Mouse (Mus musculus): ENCODE data around the gene Rbm4b. TPM values are rescaled to one million over a fixed set of nuclear protein-coding genes. Genes with fewer than 3 reads are reported as not detected.
"Not testable (repeated sequence)": the region's sequence is repeated elsewhere in the genome, so short reads cannot be mapped to it uniquely, and the experiment has no call there.

Rbm4b gene
- total and polyA plus RNA-seq, 2 experiments, result 7.9 to 19.9 TPM

GRCm38 (mm10) chr19:4811063-4811908 is 55.0 kb downstream of the Rbm4b start, which contains the start of the genes Gm21992 and Rbm14:
TSS of gene Gm21992 (minus strand) at chr19:4811612.
TSS of gene Rbm14 (minus strand) at chr19:4811634.
- Histone ChIP-seq H3K4me1 (ENCODE audit: control insufficient read depth, insufficient read depth, low read length) (peaks cover 17% of the 10 kb centered on the region), H3K27me3 (ENCODE audit: control insufficient read depth, insufficient read depth, low read length) (no peaks in the 10 kb centered on the region), H3K36me3 (ENCODE audit: control insufficient read depth, insufficient read depth, low read length) (no peaks in the 10 kb centered on the region), H3K9ac (ENCODE audit: low read depth, low read length) (peak within 1 kb of the TSS; percentile 82), H3K79me2 (ENCODE audit: control insufficient read depth, insufficient read depth, low read length) (peaks cover 31% of the 10 kb centered on the region; the same call in 1 of the 2 replicates), H3K27ac (replicated peaks; ENCODE audit: insufficient read depth, low read depth, low read length) (peak within 1 kb of the TSS; percentile 84), H3K4me3 (ENCODE audit: insufficient read depth, low read depth, low read length) (peak within 1 kb of the TSS; percentile 77)
- TF ChIP-seq CTCF (IDR thresholded peaks at IDR 0.05; ENCODE audit: low read depth, low read length) (no peak), POLR2A (IDR thresholded peaks at IDR 0.05; ENCODE audit: extremely low read depth, insufficient read depth, low read length) (peak; percentile 96)
- WGBS, result under 1% methylated on average over 83 of the region's 83 CpGs
- peak; percentile 95 for DNase-seq (ENCODE audit: extremely low read depth, low read depth, low spot score)

- Histone ChIP-seq H3K79me2 (ENCODE audit: control insufficient read depth, insufficient read depth, low read length) (peaks cover 29% of the 10 kb centered on the region; the same call in 1 of the 2 replicates), H3K4me3 (ENCODE audit: insufficient read depth, low read depth, low read length) (peak overlapping the region; percentile 77), H3K27me3 (ENCODE audit: control insufficient read depth, insufficient read depth, low read length) (no peaks in the 10 kb centered on the region), H3K36me3 (ENCODE audit: control insufficient read depth, insufficient read depth, low read length) (no peaks in the 10 kb centered on the region), H3K4me1 (ENCODE audit: control insufficient read depth, insufficient read depth, low read length) (peaks cover 18% of the 10 kb centered on the region), H3K9ac (ENCODE audit: low read depth, low read length) (peak overlapping the region; percentile 82), H3K27ac (replicated peaks; ENCODE audit: insufficient read depth, low read depth, low read length) (peak overlapping the region; percentile 82)
- TF ChIP-seq CTCF (IDR thresholded peaks at IDR 0.05; ENCODE audit: low read depth, low read length), result no peak
- TF ChIP-seq POLR2A (IDR thresholded peaks at IDR 0.05; ENCODE audit: extremely low read depth, insufficient read depth, low read length), result no peak
- 4% methylated on average over 12 of the region's 12 CpGs for WGBS
- no peak for DNase-seq (ENCODE audit: extremely low read depth, low read depth, low spot score)
Observed at GRCm38 (mm10) chr19:4811909-4812242, 55.6 kb downstream of the Rbm4b start.

GRCm38 (mm10) chr19:4812334-4812949 is 56.1 kb downstream of the Rbm4b start:
- not testable (repeated sequence) for H3K27ac ChIP-seq (replicated peaks; ENCODE audit: insufficient read depth, low read depth, low read length); H3K36me3 ChIP-seq (ENCODE audit: control insufficient read depth, insufficient read depth, low read length); H3K27me3 ChIP-seq (ENCODE audit: control insufficient read depth, insufficient read depth, low read length); DNase-seq (ENCODE audit: extremely low read depth, low read depth, low spot score); H3K9ac ChIP-seq (ENCODE audit: low read depth, low read length)
- Histone ChIP-seq H3K4me3 (ENCODE audit: insufficient read depth, low read depth, low read length) (0 out of 2 replicates have a peak overlapping the region, but pooled peaks have one; percentile 77), H3K79me2 (ENCODE audit: control insufficient read depth, insufficient read depth, low read length) (peaks cover 25% of the 10 kb centered on the region; the same call in 1 of the 2 replicates), H3K4me1 (ENCODE audit: control insufficient read depth, insufficient read depth, low read length) (peaks cover 20% of the 10 kb centered on the region)
- WGBS, result 79% methylated on average over 8 of the region's 8 CpGs

GRCm38 (mm10) chr19:4813015-4813414 is 56.7 kb downstream of the Rbm4b start:
- no peak overlapping the region for H3K27ac ChIP-seq (replicated peaks; ENCODE audit: insufficient read depth, low read depth, low read length)
- no peaks in the 10 kb centered on the region for H3K27me3 ChIP-seq (ENCODE audit: control insufficient read depth, insufficient read depth, low read length)
- no peak overlapping the region for H3K9ac ChIP-seq (ENCODE audit: low read depth, low read length)
- H3K36me3 ChIP-seq (ENCODE audit: control insufficient read depth, insufficient read depth, low read length), result no peaks in the 10 kb centered on the region
- WGBS, result 87% methylated on average over 6 of the region's 6 CpGs
- no peak for DNase-seq (ENCODE audit: extremely low read depth, low read depth, low spot score)
- H3K4me1 ChIP-seq (ENCODE audit: control insufficient read depth, insufficient read depth, low read length), result peaks cover 20% of the 10 kb centered on the region
- no peak overlapping the region for H3K4me3 ChIP-seq (ENCODE audit: insufficient read depth, low read depth, low read length)
- peaks cover 23% of the 10 kb centered on the region; the same call in 1 of the 2 replicates for H3K79me2 ChIP-seq (ENCODE audit: control insufficient read depth, insufficient read depth, low read length)
- TF ChIP-seq POLR2A (IDR thresholded peaks at IDR 0.05; ENCODE audit: extremely low read depth, insufficient read depth, low read length) (no peak), CTCF (IDR thresholded peaks at IDR 0.05; ENCODE audit: low read depth, low read length) (peak; percentile 59)

Other genes with a start within 250 kb of the Rbm4b start
- 266 and 269 TPM in 2 replicates for gene Pcx, start 246.0 kb upstream of the Rbm4b start, total RNA-seq (2014; rRNA removed)
- 237 and 274 TPM in 2 replicates for gene Pcx, start 246.0 kb upstream of the Rbm4b start, polyA plus RNA-seq (2012; rRNA removed)
- gene Lrfn4, start 140.8 kb upstream of the Rbm4b start, total RNA-seq (2014; rRNA removed), result 0.13 and 0.18 TPM in 2 replicates
- gene Lrfn4, start 140.8 kb upstream of the Rbm4b start, polyA plus RNA-seq (2012; rRNA removed), result 0.27 and 0.35 TPM in 2 replicates
- gene Rce1, start 130.9 kb upstream of the Rbm4b start, total RNA-seq (2014; rRNA removed), result 14.8 and 15.7 TPM in 2 replicates
- 31.0 and 44.9 TPM in 2 replicates for gene Rce1, start 130.9 kb upstream of the Rbm4b start, polyA plus RNA-seq (2012; rRNA removed)
- gene Gm960, start 57.8 kb upstream of the Rbm4b start, total RNA-seq (2014; rRNA removed), result 0.09 and 0.40 TPM in 2 replicates
- 0.34 and 0.61 TPM in 2 replicates for gene Gm960, start 57.8 kb upstream of the Rbm4b start, polyA plus RNA-seq (2012; rRNA removed)
- 36.7 and 41.3 TPM in 2 replicates for gene Sptbn2, start 45.3 kb upstream of the Rbm4b start, total RNA-seq (2014; rRNA removed)
- 11.7 and 12.9 TPM in 2 replicates for gene Sptbn2, start 45.3 kb upstream of the Rbm4b start, polyA plus RNA-seq (2012; rRNA removed)
- 58.4 and 67.7 TPM in 2 replicates for gene Rbm4, start 37.4 kb downstream of the Rbm4b start, total RNA-seq (2014; rRNA removed)
- 25.7 and 32.8 TPM in 2 replicates for gene Rbm4, start 37.4 kb downstream of the Rbm4b start, polyA plus RNA-seq (2012; rRNA removed)
- 4.8 and 9.9 TPM in 2 replicates for gene Gm21992, start 55.1 kb downstream of the Rbm4b start, total RNA-seq (2014; rRNA removed)
- 22.3 and 23.6 TPM in 2 replicates for gene Gm21992, start 55.1 kb downstream of the Rbm4b start, polyA plus RNA-seq (2012; rRNA removed)
- gene Rbm14, start 55.1 kb downstream of the Rbm4b start, total RNA-seq (2014; rRNA removed), result 9.0 and 12.6 TPM in 2 replicates
- gene Rbm14, start 55.1 kb downstream of the Rbm4b start, polyA plus RNA-seq (2012; rRNA removed), result 18.4 and 26.1 TPM in 2 replicates
- 146 and 174 TPM in 2 replicates for gene Ccs, start 82.8 kb downstream of the Rbm4b start, total RNA-seq (2014; rRNA removed)
- gene Ccs, start 82.8 kb downstream of the Rbm4b start, polyA plus RNA-seq (2012; rRNA removed), result 245 and 254 TPM in 2 replicates
- not detected in 2 replicates for gene Ccdc87, start 82.9 kb downstream of the Rbm4b start, total RNA-seq (2014; rRNA removed)
- not detected in 2 replicates for gene Ccdc87, start 82.9 kb downstream of the Rbm4b start, polyA plus RNA-seq (2012; rRNA removed)
- gene Ctsf, start 98.6 kb downstream of the Rbm4b start, total RNA-seq (2014; rRNA removed), result 44.1 and 55.0 TPM in 2 replicates
- 69.4 and 88.9 TPM in 2 replicates for gene Ctsf, start 98.6 kb downstream of the Rbm4b start, polyA plus RNA-seq (2012; rRNA removed)
- 1.1 TPM in 1 of 2 replicates, not detected in the other for gene Actn3, start 121.4 kb downstream of the Rbm4b start, total RNA-seq (2014; rRNA removed)
- gene Actn3, start 121.4 kb downstream of the Rbm4b start, polyA plus RNA-seq (2012; rRNA removed), result 0.11 TPM in 1 of 2 replicates, not detected in the other
- 2.5 and 3.4 TPM in 2 replicates for gene Zdhhc24, start 122.2 kb downstream of the Rbm4b start, total RNA-seq (2014; rRNA removed)
- 4.8 and 7.7 TPM in 2 replicates for gene Zdhhc24, start 122.2 kb downstream of the Rbm4b start, polyA plus RNA-seq (2012; rRNA removed)
- 0.65 and 0.87 TPM in 2 replicates for gene Bbs1, start 150.1 kb downstream of the Rbm4b start, total RNA-seq (2014; rRNA removed)
- 0.73 and 0.95 TPM in 2 replicates for gene Bbs1, start 150.1 kb downstream of the Rbm4b start, polyA plus RNA-seq (2012; rRNA removed)
- 52.1 and 69.7 TPM in 2 replicates for gene Dpp3, start 171.8 kb downstream of the Rbm4b start, total RNA-seq (2014; rRNA removed)
- gene Dpp3, start 171.8 kb downstream of the Rbm4b start, polyA plus RNA-seq (2012; rRNA removed), result 121 and 122 TPM in 2 replicates
- gene Peli3, start 186.6 kb downstream of the Rbm4b start, total RNA-seq (2014; rRNA removed), result 1.0 and 3.4 TPM in 2 replicates
- 1.4 and 2.6 TPM in 2 replicates for gene Peli3, start 186.6 kb downstream of the Rbm4b start, polyA plus RNA-seq (2012; rRNA removed)
- gene Mrpl11, start 205.7 kb downstream of the Rbm4b start, total RNA-seq (2014; rRNA removed), result 40.0 and 46.4 TPM in 2 replicates
- 27.6 and 30.7 TPM in 2 replicates for gene Mrpl11, start 205.7 kb downstream of the Rbm4b start, polyA plus RNA-seq (2012; rRNA removed)
- not detected in 2 replicates for gene Npas4, start 233.8 kb downstream of the Rbm4b start, total RNA-seq (2014; rRNA removed)
- not detected in 2 replicates for gene Npas4, start 233.8 kb downstream of the Rbm4b start, polyA plus RNA-seq (2012; rRNA removed)

All from liver, adult 2 months (tissue).